Mouse (Mus musculus): ENCODE data around the gene Klhdc3.

- TF ChIP-seq CTCF (IDR thresholded peaks at IDR 0.05; ENCODE audit: extremely low read depth, insufficient read length, insufficient replicate concordance, low read depth, low read length) (no peak), POLR2A (IDR thresholded peaks at IDR 0.05; ENCODE audit: low read depth, low read length) (no peak)
Measured at GRCm38 (mm10) chr17:46646322-46646662, 34.4 kb downstream of the Klhdc3 start.
